ENCODE assay signal across 16 mouse cellular contexts in genomic region chr15:99940426-99940825, GRCm38 (mm10).
A peak's percentile ranks its signal among the peaks of the same experiment; 100 is the strongest.
DNase-seq lines count a peak whose midpoint lies in the region; ATAC-seq lines count a peak whose summit lies in the region.
"Had no signal": no experiment of that assay in that cellular context is flagged by ENCODE, and none has a peak within 500 bp of the region (broad histone marks: within the 10 kb centered on the region; RNA-seq: fewer than 3 reads in every experiment).

No protein-coding gene starts in this region.

- peak; percentile 38 to 51 for DNase-seq in cerebellum, postnatal 10 days
- peak; percentile 15 to 31 for DNase-seq in kidney, postnatal 4 days
- DNase-seq in kidney, adult 8-10 months, result no peak
- DNase-seq in right cerebral cortex, postnatal 4 days, result peak; percentile 13
- DNase-seq in right cerebral cortex, adult 2 months (ENCODE audit: low spot score in 2 of 2), result no peak
- DNase-seq in ovary, postnatal 14 days (ENCODE audit: low spot score), result no peak
- DNase-seq in spleen, postnatal 10 days (ENCODE audit: low spot score in 2 of 2), result no peak
- DNase-seq: adrenal gland, postnatal 36 days; cerebellum, postnatal 36 days; gastrocnemius, postnatal 25 days; heart, postnatal 10 days; kidney, postnatal 25 days; thymus, adult 18-20 months had no signal

- ATAC-seq in cerebellum, adult (ENCODE audit: insufficient number of reproducible peaks, low FRiP score, low TSS enrichment), result no peak
- ATAC-seq: intestine, embryonic 16.5 days; Patski had no signal

Comparison
In these comparisons a context has a peak if more than half of its experiments do, and no peak if none do; other contexts are left out.
1. DNase-seq: peak in cerebellum, postnatal 10 days (2 of 2), kidney, postnatal 4 days (2 of 2) and right cerebral cortex, postnatal 4 days (single experiment); none in kidney, adult 8-10 months (0 of 2), right cerebral cortex, adult 2 months (0 of 2), ovary, postnatal 14 days (single experiment) and spleen, postnatal 10 days (0 of 2).